Mouse (Mus musculus) cerebellum, postnatal 25 days (tissue): ENCODE measurements around the gene Crtc2.
"Not testable (repeated sequence)": the region's sequence is repeated elsewhere in the genome, so short reads cannot be mapped to it uniquely, and the experiment has no call there.

Experiments
- DNase-seq, 2 experiments: peaks; one replicate each; pipeline ENCODE4 v3.0.0; 2021; ENCODE audit warnings: mixed read lengths in 2 of 2

Crtc2 gene

DNA sequence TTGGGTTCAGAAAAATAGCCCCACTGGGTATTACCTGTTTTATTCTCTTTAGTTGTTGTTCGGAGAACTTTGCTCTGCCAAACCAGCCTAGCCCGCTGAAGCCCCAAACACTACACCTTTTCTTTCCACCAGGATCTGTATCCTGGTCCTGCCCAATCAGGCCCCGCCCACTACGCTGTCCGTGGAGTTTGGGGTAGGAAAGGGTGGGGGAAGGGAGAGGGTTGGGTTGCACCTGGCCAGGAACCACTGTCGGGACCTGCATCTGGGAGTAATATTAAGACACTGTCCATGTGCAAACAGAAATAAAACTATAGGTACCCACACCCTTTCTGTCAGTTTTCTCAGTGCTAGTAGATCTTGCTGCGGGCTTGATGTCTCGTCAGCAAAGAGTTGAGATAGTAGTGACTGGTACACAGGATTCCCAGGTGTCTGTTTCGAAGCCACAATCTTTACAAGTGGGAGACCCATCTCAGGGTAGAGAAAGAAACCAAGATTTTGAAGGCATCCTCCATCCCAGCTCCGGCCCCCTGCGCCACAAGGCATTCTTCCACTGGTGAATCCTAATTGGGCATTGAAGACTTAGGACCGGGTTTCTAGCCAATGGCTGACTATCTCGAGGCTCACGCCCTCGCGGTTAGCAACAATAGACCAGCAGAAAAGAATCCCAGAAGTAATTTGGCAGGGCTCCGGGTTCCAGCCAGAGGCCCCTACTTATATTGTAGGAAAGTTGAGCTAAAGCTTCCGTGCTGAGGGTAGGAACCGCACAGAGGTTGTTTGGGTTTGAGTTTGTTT is 10.8 kb upstream of the Crtc2 start, which contains the start of gene Creb3l4:
Gene Creb3l4 (minus strand): TSS at position 529 of the 792 bp plus-strand sequence.
- peak in 1 of 2 experiments; percentile 21 for DNase-seq

- no peak for DNase-seq
Measured at GRCm38 (mm10) chr3:90245406-90245805, 8.6 kb upstream of the Crtc2 start.

GRCm38 (mm10) chr3:90247630-90247959 is 6.4 kb upstream of the Crtc2 start:
- no peak for DNase-seq

GRCm38 (mm10) chr3:90247960-90248745 is 5.8 kb upstream of the Crtc2 start, which contains the start of gene Slc39a1:
Gene Slc39a1 (plus strand): TSS chr3:90248172.
- DNase-seq = peak; percentile 93 to 94

GRCm38 (mm10) chr3:90248746-90249100 is 5.2 kb upstream of the Crtc2 start:
- peak; percentile 46 to 48 for DNase-seq

DNA sequence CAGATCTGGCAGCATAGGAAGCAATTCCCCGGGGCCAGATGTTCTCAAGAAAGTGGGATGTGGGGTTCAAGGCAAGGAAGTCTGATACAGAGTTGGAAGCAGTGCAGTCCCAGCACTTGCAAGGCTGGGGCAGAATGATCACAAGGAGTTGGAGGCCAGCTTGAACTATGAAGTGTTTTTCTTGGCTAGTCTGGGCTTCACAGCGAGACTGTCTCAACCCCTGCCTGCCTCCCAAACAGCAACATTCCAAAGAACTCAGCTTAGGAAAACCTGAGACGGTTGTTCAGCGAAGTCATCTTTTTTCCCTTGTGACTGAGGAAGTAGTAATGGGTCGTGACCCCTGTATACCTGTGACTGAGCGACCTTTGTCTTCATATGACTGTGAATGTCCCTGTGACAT is 3.2 kb upstream of the Crtc2 start:
- no peak for DNase-seq

- DNase-seq = peak in 1 of 2 experiments; percentile 48
Measured at GRCm38 (mm10) chr3:90251731-90252226, 2.2 kb upstream of the Crtc2 start.

GRCm38 (mm10) chr3:90252659-90253058 is 1.3 kb upstream of the Crtc2 start:
- peak in 1 of 2 experiments; percentile 41 for DNase-seq

GRCm38 (mm10) chr3:90253174-90253573 is 789 bp upstream of the Crtc2 start:
- DNase-seq = not testable (repeated sequence)

GRCm38 (mm10) chr3:90254419-90255193 is 643 bp downstream of the Crtc2 start:
- DNase-seq = peak; percentile 32 to 42

DNA sequence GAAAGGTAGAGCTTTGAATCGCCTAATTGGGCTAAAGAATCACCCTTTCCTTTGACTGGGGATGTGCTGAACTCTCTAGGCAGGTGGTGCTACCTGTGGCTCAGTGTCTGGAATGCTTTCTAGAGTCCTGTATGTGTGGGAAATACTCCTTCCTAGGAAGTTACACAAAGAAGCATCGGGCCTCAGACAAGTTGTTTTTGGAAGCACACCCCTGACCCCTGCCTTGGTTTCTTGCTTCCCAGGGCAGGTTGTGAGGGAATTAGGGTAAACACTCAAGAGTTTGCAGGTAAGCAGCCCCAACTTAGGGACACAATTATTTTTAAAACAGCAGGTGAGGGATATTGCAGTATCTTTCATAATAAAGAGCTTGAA is 1.2 kb downstream of the Crtc2 start:
- DNase-seq = no peak

DNA sequence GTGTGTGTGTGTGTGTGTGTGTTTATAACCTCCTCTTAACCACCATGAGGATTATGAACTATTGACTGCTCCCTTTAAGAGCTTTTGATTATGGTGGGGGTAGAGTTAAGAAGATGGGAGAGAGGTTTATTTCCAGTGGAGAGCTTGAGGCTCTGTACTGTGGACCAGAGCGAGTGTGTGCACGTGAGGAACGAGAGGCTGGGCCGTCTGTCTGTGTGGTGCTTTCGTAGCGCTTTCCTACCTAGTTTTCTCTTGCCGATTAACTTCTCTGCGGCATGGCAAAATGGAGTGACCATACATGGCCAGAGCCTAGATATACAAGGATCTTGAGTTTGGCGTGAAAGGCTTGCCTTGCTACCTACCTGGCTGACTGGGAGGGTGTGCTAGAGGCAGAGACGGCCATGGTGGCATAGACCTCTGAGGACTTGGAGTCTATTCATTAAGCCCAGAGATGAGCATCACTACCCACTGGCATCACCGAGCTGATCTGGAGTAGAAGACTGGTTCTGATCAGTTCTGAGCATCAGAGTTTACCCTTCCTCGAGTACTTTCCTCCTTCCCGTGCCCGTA is 1.9 kb downstream of the Crtc2 start:
- peak in 1 of 2 experiments; percentile 38 for DNase-seq

GRCm38 (mm10) chr3:90256731-90257530 is 3.0 kb downstream of the Crtc2 start:
- peak; percentile 98 to 99 for DNase-seq

- DNase-seq = peak; percentile 10 to 20
Measured at GRCm38 (mm10) chr3:90258521-90258920, 4.6 kb downstream of the Crtc2 start.

- peak in 1 of 2 experiments; percentile 9 for DNase-seq
Measured at GRCm38 (mm10) chr3:90263121-90263771, 9.3 kb downstream of the Crtc2 start.

DNA sequence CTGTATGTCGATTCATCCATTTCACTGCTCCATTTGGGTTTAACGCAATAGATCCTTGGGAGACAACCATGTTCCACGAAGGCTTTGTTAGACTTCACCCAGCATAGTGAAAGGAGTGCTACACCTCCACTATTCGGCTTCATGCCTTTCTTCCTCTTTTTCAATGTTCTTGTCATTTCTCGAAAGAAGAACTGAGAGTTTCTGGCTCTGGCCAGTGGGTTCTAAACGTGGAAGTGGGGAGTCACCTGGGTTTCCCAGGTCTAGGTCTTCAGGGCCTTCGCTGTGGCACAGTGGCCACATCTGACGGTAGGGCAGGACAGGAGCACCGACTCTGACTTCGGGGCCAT is 10.7 kb downstream of the Crtc2 start:
- no peak for DNase-seq

DNA sequence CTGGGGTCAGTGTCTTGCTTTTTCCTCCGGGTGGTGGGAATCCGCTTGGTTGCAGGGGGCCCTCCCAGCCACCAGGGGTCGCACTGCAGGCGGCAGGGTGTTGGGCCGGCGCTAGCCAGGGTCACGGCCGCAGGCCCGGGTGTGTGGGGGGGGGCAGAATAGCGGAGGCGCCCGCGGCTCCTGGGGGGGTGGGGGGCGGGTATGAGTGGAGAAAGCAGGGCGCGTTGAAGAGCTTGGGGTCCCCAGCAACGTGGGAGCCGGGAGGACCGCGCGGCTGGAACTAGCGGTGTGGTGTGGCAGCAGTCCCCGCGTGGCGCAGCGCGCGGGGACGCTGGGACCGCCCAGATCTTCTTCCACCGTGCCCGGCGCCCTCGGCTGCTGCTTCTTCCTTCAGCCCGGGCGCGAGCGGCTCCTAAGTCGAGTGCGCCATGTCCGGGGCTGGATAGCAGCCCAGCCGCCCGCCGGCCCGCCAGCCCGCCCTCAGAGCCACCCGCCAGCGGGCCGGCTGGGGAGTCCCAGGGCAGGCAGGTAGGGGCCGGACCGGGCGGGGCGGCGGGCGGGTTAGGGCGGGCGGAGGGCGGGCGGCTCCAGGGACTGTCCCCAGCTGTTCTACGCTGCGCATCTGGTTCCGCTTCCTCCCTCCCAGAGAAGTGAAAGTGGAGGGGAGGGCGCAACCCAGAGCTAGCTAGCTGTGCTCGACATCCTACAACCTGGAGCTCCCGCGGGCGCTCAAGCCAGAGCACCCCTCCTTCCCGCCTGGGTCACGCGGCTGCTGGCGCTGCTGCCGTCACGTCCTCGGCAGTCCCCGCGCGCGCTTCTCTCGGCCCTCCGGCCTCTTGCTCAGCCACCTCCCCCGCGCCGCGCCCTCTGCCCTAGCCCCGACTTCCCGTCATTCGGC is 11.3 kb downstream of the Crtc2 start, which contains the start of gene Dennd4b:
Gene Dennd4b (plus strand): TSS at position 152 of the 898 bp plus-strand sequence.
- DNase-seq = peak; percentile 95 to 97

DNA sequence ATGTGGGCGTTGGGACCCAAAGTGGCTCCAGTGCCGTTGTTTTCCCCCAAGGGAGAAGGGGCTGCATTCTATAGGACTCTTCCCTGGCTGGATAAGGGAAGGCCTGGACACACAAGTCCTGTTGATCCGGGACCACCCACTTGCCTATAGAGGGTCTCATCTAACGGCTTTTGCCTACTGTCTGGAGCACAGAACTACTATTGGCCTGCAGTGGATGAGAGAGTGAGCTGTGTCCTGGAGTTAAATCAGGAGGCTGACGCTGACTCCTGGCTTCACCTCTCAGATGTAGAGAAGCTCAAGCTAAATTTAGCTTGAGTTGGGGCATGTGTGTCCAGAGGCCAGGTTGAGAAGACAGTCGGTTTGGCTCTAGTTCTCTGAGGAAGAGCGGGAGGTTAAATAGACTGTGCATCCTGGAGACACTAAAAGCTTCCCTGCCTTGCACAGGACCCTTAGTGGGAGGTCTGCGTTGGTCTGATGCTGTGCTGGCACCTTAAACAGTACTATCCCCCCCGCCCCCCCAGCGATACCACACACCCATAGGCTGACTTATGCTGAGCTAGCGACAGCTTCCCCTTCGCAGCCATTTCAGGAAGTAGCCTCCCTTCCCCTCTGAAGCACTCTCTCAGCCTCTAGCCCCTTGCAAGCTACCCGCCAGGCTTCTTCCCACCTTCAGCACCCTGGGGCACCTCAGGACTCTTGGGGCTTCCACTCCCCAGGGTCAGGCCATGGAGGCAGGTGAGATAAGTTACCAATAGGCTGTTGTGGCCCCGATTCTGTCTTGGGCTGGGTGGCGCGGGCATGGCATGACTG is 12.2 kb downstream of the Crtc2 start:
- DNase-seq = peak in 1 of 2 experiments; percentile 73
